Mouse (Mus musculus) midbrain, embryonic 14.5 days (tissue): ENCODE results near the gene Amacr. TPM values are rescaled to one million over a fixed set of nuclear protein-coding genes. Genes with fewer than 3 reads are reported as not detected.

ENCODE experiments used
- ATAC-seq: fragments of 200-750 bp; cut with Nextera tagmentation; 2 replicates; pipeline ENCODE4 v1.8.0; 2017; ENCODE audit warnings: moderate number of reproducible peaks, moderate library complexity; ENCODE audit not compliant: low FRiP score, low TSS enrichment
- DNase-seq: peaks from one replicate; pipeline ENCODE4 v3.0.0-alpha.2; 2015
- H3K27ac ChIP-seq: fragments of 300-500 bp; sonication (generic); replicated peaks from 2 replicates; pipeline ENCODE4 v1.5.1; 2014; ENCODE audit warnings: mild to moderate bottlenecking, low read depth, low read length, moderate library complexity
- H3K27me3 ChIP-seq: fragments of 300-500 bp; sonication (generic); 2 replicates; pipeline ENCODE4 v1.6.1; 2014; ENCODE audit warnings: low read length, control low read depth, mixed read lengths; ENCODE audit not compliant: control insufficient read depth, insufficient read depth
- H3K36me3 ChIP-seq: fragments of 300-500 bp; sonication (generic); 2 replicates; pipeline ENCODE4 v1.6.1; 2014; ENCODE audit warnings: low read length, control low read depth; ENCODE audit not compliant: control insufficient read depth, insufficient read depth
- H3K4me1 ChIP-seq: fragments of 300-500 bp; sonication (generic); 2 replicates; pipeline ENCODE4 v1.6.1; 2014; ENCODE audit warnings: mild to moderate bottlenecking, antibody characterized with exemption, low read length, control low read depth; ENCODE audit not compliant: control insufficient read depth, insufficient read depth
- H3K4me2 ChIP-seq: fragments of 300-500 bp; sonication (generic); 2 replicates; pipeline ENCODE4 v1.6.1; 2014; ENCODE audit warnings: mild to moderate bottlenecking, low read length, moderate library complexity
- H3K4me3 ChIP-seq: fragments of 300-500 bp; sonication (generic); replicated peaks from 2 replicates; pipeline ENCODE4 v1.5.1; 2014; ENCODE audit warnings: low read depth, low read length
- H3K9ac ChIP-seq: fragments of 300-500 bp; sonication (generic); replicated peaks from 2 replicates; pipeline ENCODE4 v1.6.1; 2014; ENCODE audit warnings: mild to moderate bottlenecking, low read length, moderate library complexity
- H3K9me3 ChIP-seq: fragments of 300-500 bp; sonication (generic); 2 replicates; pipeline ENCODE4 v1.6.1; 2016; ENCODE audit warnings: low read length, control low read depth, mixed read lengths; ENCODE audit not compliant: control insufficient read depth
- WGBS: fragments of 180-500 bp; shearing (Covaris S2); extraction: QIAGEN DNeasy Blood & Tissue Kit; methylation state at CpG from one replicate; pipeline ENCODE4 v1.1.7; 2014; 5-methylcytosine and 5-hydroxymethylcytosine counted together
- polyA plus RNA-seq: library from polyadenylated mRNA; unstranded; fragments of >200 nt; fragmentation: Nextera tagmentation; extraction: Ambion mirVana; gene quantifications from 2 replicates; pipeline ENCODE4 v1.2.1, GENCODE M21; 2014

Gene Amacr
- polyA plus RNA-seq, 1 experiment from 2014 or later, result 11.1 TPM

DNA sequence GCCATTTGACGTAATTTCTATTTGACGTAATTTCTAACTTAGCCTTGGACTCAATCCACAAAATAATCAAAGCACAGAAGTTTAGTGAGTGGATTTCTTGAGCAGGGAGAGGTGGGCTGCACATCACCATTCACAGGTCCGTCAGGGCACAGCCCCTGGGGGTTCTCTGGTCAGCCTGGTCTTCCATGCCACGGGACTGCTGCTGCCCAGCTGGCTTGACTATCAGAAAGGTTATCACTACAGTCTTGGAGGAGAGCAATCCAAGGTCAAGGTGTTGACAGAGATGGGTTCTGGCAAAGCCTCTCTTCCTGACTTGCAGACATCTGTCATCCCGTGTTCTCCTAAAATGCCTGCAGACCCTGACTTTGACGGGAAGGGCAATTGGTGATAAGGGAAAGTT is 23.1 kb downstream of the Amacr start:
- no peak overlapping the region for H3K4me2 ChIP-seq
- DNase-seq, result no peak
- H3K4me1 ChIP-seq, result no peaks in the 10 kb centered on the region
- 92% methylated on average over 6 of the region's 6 CpGs for WGBS
- no peaks in the 10 kb centered on the region for H3K9me3 ChIP-seq
- H3K4me3 ChIP-seq, result no peak overlapping the region
- H3K27me3 ChIP-seq, result no peaks in the 10 kb centered on the region
- no peaks in the 10 kb centered on the region for H3K36me3 ChIP-seq
- no peak overlapping the region for H3K27ac ChIP-seq
- ATAC-seq, result no peak
- H3K9ac ChIP-seq, result no peak overlapping the region

DNA sequence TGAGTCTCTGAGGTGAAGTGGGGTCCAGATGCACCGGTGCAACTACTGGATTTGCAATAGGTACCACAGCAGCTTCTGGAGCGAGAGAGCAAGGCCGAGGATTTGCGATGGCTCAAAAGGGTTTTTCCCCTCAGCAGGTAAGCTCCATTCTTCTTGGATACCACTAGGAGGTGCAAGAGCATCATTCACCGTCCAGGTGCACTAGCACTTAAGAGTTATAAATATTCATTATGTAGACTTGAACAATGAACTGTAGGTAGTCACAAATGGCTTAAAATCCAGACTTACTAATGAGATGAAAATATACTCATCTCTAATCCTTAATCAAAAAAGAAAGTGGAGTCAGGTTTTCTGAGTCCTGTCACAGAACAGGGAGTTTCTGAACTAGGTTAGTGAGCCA is 27.2 kb downstream of the Amacr start:
- WGBS, result 22% methylated on average over 5 of the region's 5 CpGs
- peak; percentile 33 for DNase-seq
- Histone ChIP-seq H3K36me3 (no peaks in the 10 kb centered on the region), H3K4me2 (no peak overlapping the region), H3K9ac (no peak overlapping the region), H3K27me3 (no peaks in the 10 kb centered on the region), H3K4me3 (no peak overlapping the region), H3K27ac (no peak overlapping the region), H3K9me3 (no peaks in the 10 kb centered on the region), H3K4me1 (no peaks in the 10 kb centered on the region)
- ATAC-seq, result no peak

DNA sequence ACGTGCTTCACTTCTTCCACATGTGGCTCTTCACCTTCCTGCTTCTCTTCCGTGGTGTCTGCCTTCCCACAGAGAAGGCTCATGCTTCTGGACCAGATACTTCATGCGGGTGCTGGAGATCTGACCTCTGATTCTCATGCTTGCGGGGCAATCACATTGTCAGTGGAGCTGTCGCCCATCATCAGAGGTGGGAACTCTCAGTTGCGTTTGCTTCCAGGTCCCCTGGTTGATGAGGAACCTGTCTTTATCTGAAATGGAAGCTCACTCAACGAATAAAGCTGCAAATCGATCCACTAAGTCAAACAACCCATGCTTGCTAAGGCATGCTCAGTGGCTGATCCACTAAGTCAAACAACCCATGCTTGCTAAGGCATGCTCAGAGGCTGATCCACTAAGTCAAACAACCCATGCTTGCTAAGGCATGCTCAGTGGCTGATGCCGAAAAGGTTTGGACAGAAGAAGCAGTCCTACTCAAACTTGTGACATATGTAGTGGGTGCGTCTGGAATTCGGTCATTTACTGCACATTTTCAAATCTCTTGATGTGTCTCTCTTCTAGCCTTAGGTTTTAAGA is 29.5 kb downstream of the Amacr start:
- Histone ChIP-seq H3K4me2 (no peak overlapping the region), H3K9ac (no peak overlapping the region), H3K9me3 (no peaks in the 10 kb centered on the region), H3K27ac (no peak overlapping the region), H3K36me3 (no peaks in the 10 kb centered on the region), H3K4me1 (no peaks in the 10 kb centered on the region), H3K27me3 (no peaks in the 10 kb centered on the region), H3K4me3 (no peak overlapping the region)
- no peak for ATAC-seq
- 93% methylated on average over 11 of the region's 11 CpGs for WGBS
- no peak for DNase-seq

DNA sequence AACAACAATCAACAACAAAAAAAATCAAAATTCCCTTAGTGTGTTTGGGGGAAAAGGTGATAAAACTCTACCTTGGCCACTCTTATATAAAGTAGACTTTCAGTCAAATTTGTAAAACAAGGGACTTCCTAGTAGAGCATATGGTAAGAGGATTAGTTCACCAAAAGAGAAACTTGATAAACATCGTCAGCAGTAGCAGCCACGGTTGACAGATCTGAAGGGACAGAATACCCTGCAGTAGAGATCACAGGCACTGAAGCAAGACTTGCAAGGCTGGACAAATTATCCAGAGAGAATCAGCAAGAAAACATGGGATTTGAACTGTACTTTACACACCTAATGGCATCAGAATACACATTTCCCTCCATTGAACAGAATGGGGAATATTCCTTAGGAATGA is 33.4 kb downstream of the Amacr start:
- Histone ChIP-seq H3K4me3 (no peak overlapping the region), H3K36me3 (no peaks in the 10 kb centered on the region), H3K4me2 (no peak overlapping the region), H3K27me3 (no peaks in the 10 kb centered on the region), H3K9me3 (no peaks in the 10 kb centered on the region), H3K4me1 (no peaks in the 10 kb centered on the region), H3K9ac (no peak overlapping the region), H3K27ac (no peak overlapping the region)
- ATAC-seq (no peak), DNase-seq (no peak)
- 6% methylated on average over 2 of the region's 2 CpGs for WGBS

DNA sequence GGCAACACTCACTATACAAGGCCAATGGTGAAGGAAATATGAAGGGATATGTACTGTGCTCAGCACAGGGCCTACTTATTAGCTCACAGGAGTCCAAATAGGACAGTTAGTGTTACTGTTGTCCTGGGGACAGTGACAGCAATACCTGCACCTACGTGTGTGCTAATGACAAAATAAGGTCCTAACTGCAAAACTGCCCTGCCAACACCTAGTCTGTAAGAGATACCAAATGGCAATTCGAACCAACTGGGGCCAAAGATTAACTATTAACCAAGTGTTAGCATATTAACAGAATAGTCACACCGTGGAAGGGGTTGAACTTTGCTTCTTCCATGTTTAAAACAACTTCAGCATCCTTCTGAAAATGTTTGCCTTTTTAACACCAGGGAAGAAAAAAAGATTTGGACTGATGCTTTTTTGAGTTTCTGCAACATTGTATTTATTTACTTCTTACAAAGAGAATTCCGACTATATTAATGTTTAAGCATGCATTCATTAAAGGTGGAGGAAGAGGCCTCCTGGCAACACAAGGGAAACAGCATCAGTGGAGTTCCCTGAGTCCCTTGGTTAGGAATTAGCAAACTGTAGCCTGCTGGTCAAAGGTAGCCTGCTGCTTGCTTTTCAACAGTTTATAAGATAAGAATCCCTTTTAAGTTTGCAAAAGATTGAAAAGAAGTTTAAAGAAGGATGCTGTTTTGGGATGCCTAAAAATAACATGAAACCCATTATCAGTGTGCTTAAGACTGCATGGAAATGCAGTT is 45.4 kb downstream of the Amacr start:
- no peak for ATAC-seq
- H3K9ac ChIP-seq, result no peak overlapping the region

DNA sequence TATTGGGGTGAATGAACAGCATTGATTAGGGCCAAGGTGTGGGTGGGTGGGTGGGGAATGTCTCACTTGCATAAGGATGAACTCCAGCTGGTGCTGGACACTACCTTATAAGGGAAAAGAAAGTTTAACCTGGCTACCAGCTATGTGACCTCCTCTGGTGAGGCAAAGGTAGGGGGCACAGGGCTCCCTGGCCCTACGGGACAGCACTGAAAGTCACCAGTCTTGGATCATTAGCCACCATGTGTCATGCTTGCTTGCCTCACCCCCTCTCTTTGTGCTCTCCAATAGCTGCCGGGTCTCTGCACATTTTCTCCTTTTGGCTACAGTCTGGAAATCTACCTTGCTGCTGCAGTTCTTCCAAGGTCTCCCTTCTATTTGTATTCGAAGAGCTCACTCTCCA is 48.6 kb downstream of the Amacr start:
- no peak overlapping the region for H3K27ac ChIP-seq
- H3K9me3 ChIP-seq, result no peaks in the 10 kb centered on the region
- 67% methylated on average over 3 of the region's 3 CpGs for WGBS
- no peak overlapping the region for H3K4me3 ChIP-seq
- no peak overlapping the region for H3K4me2 ChIP-seq
- H3K27me3 ChIP-seq, result peaks cover 10% of the 10 kb centered on the region
- ATAC-seq (no peak), DNase-seq (no peak)
- no peak overlapping the region for H3K9ac ChIP-seq
- no peaks in the 10 kb centered on the region for H3K36me3 ChIP-seq
- no peaks in the 10 kb centered on the region for H3K4me1 ChIP-seq

More for the DNA sequence above, 45.4 kb downstream of the Amacr start:
- no peaks in the 10 kb centered on the region for H3K4me1 ChIP-seq
- no peak overlapping the region for H3K27ac ChIP-seq
- no peak overlapping the region for H3K4me2 ChIP-seq
- no peaks in the 10 kb centered on the region for H3K27me3 ChIP-seq
- no peaks in the 10 kb centered on the region for H3K9me3 ChIP-seq
- H3K36me3 ChIP-seq, result no peaks in the 10 kb centered on the region
- no peak overlapping the region for H3K4me3 ChIP-seq
- DNase-seq, result no peak
- WGBS, result 85% methylated on average over 4 of the region's 4 CpGs

DNA sequence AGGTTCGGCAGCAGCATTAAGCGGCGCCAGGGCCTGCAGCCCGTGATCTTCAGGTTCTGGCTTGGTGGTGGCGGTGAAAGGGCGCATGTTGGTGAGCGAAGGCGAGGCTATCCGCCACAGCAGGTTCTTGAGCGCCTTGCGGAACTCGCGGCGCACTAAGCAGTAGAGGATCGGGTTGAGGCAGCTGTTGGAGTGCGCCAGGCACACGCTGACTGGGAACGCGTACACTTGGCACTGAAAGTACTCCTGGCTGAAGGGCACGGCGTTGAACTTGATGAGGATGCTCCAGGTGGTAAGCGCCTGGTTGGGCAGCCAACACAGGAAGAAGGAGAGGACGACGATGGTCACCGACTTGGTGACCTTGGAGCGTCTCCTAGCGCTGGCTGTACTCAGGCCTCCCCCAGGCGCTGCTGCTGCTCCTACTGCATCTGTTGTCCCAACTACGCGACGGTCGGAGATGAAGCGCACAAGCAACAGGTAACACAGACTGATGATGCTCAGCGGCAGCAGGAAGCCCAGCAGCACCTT is 54.5 kb downstream of the Amacr start:
- WGBS, result 5% methylated on average over 34 of the region's 34 CpGs
- Histone ChIP-seq H3K9me3 (no peaks in the 10 kb centered on the region), H3K9ac (no peak overlapping the region; the same call in 1 of the 2 replicates), H3K4me1 (peaks cover 12% of the 10 kb centered on the region), H3K27ac (no peak overlapping the region), H3K36me3 (no peaks in the 10 kb centered on the region), H3K4me3 (peak overlapping the region; percentile 36), H3K4me2 (peak overlapping the region; percentile 65), H3K27me3 (peaks cover 41% of the 10 kb centered on the region)
- DNase-seq (peak; percentile 37), ATAC-seq (no peak)

DNA sequence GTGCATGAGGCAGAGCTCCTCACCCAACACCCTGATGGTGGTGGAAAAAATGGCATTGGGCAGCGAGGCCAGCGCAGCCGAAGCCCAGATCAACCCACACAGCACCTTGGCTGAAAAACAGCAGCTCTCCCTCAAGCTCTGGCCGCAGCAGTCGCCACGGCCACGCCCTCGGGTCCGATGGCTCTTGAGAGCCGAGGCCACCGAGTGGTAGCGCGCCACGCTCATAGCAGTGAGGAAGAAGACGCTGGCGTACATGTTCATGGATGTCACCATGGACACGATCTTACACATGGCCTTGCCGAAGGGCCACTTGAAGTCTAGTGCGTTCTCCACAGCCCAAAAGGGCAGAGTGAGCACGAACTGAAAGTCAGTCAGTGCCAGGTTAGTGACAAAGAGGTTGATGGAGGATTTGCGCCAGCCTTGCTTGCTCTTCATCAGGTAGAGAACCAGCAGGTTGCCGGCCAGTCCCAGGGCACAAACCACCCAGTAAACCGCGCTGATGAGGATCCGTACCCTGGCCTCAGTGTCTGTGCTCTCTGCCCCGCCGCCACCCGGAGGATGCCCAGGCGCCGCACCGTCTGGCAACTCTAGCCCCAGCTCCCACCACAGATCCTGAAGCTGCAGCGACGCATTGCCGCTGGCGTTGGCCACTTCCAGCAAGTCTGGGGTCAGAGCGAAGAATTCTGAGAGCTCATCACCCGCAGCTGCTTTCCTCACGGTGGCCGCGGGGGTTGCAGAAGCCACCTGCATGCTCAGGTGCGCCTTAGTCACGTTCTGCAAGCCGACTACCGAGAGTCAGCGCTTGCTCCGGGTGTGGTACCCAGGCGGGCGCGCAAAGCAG is 55.2 kb downstream of the Amacr start:
- Histone ChIP-seq H3K4me1 (peaks cover 12% of the 10 kb centered on the region), H3K9ac (peak overlapping the region; percentile 47; the same call in 1 of the 2 replicates), H3K27ac (no peak overlapping the region), H3K27me3 (peaks cover 41% of the 10 kb centered on the region), H3K9me3 (no peaks in the 10 kb centered on the region), H3K4me3 (peak overlapping the region; percentile 36), H3K36me3 (no peaks in the 10 kb centered on the region), H3K4me2 (peak overlapping the region; percentile 65)
- 3% methylated on average over 49 of the region's 49 CpGs for WGBS
- peak; percentile 46 for DNase-seq
- no peak for ATAC-seq
